In genomic region chr3:154269757-154270366, GRCm38 (mm10) we compare ENCODE assay signal across 8 mouse cellular contexts.
DNase-seq lines count a peak whose midpoint lies in the region; ATAC-seq and TF ChIP-seq lines count a peak whose summit lies in the region.

No protein-coding gene starts in this region.

- H3K27ac ChIP-seq in CH12.LX (ENCODE audit: insufficient read depth, low read depth): no peak overlapping the region
- H3K27ac ChIP-seq in forebrain, embryonic 11.5 days (ENCODE audit: low read depth, low read length): no peak overlapping the region
- no peak overlapping the region for H3K27ac ChIP-seq in heart, postnatal 0 days (ENCODE audit: low read depth)
- H3K27ac ChIP-seq in liver, embryonic 13.5 days: no peak overlapping the region
- H3K27ac ChIP-seq in neural tube, embryonic 11.5 days (ENCODE audit: low read depth, low read length): no peak overlapping the region

- WGBS in forebrain, embryonic 11.5 days: 10% methylated on average over 19 of the region's 19 CpGs
- WGBS in heart, postnatal 0 days: 12% methylated on average over 19 of the region's 19 CpGs
- 16% methylated on average over 19 of the region's 19 CpGs for WGBS in liver, embryonic 13.5 days (ENCODE audit: insufficient replicate concordance)
- WGBS in neural tube, embryonic 11.5 days: 15% methylated on average over 19 of the region's 19 CpGs

- peaks cover 0 to 8% of the 10 kb centered on the region in 2 experiments; a peak in 2 of 4 replicates for H3K4me1 ChIP-seq in CH12.LX (ENCODE audit: control insufficient read depth in 1 of 2, insufficient read depth in 2 of 2)
- no peaks in the 10 kb centered on the region for H3K4me1 ChIP-seq in forebrain, embryonic 11.5 days (replicated peaks; ENCODE audit: control insufficient read depth, insufficient read depth, low read length)
- H3K4me1 ChIP-seq in heart, postnatal 0 days (ENCODE audit: control insufficient read depth, insufficient read depth): no peaks in the 10 kb centered on the region
- no peaks in the 10 kb centered on the region for H3K4me1 ChIP-seq in liver, embryonic 13.5 days (replicated peaks)
- H3K4me1 ChIP-seq in neural tube, embryonic 11.5 days (ENCODE audit: control insufficient read depth, insufficient read depth, low read length): no peaks in the 10 kb centered on the region

- peak; percentile 81 for DNase-seq in CH12.LX (ENCODE audit: extremely low read depth)
- peak; percentile 29 for DNase-seq in c-Kit-positive CD71-negative TER-119-negative erythroid progenitor cells, embryonic 14.5 days (ENCODE audit: low read depth)
- peak; percentile 90 for DNase-seq in forebrain, embryonic 11.5 days (ENCODE audit: low spot score)
- DNase-seq in heart, postnatal 0 days (ENCODE audit: low spot score): peak; percentile 81
- DNase-seq in kidney, postnatal 25 days: peak; percentile 60 to 77
- DNase-seq in liver, embryonic 13.5 days: peak; percentile 15
- DNase-seq in neural tube, embryonic 11.5 days (ENCODE audit: low spot score): peak; percentile 88
- DNase-seq in testis, postnatal 10 days (ENCODE audit: low spot score): peak; percentile 87

- peak overlapping the region; percentile 10; the same call in 1 of the 2 replicates for H3K4me2 ChIP-seq in CH12.LX (ENCODE audit: insufficient read depth, low read depth, poor library complexity, severe bottlenecking)
- peak overlapping the region; percentile 51 for H3K4me2 ChIP-seq in forebrain, embryonic 11.5 days (ENCODE audit: low read depth, low read length, severe bottlenecking)
- H3K4me2 ChIP-seq in heart, postnatal 0 days (ENCODE audit: low read depth, low read length): peak overlapping the region; percentile 52
- H3K4me2 ChIP-seq in liver, embryonic 13.5 days: peak overlapping the region; percentile 34; the same call in 1 of the 2 replicates
- peak overlapping the region; percentile 49 for H3K4me2 ChIP-seq in neural tube, embryonic 11.5 days (ENCODE audit: low read depth)

- TF ChIP-seq EP300 in CH12.LX (IDR thresholded peaks at IDR 0.05; ENCODE audit: low read length): no peak
- no peak for TF ChIP-seq EP300 in heart, postnatal 0 days (IDR thresholded peaks at IDR 0.05; ENCODE audit: low read depth)

- no peaks in the 10 kb centered on the region for H3K79me2 ChIP-seq in CH12.LX (replicated peaks; ENCODE audit: control insufficient read depth, extremely low read depth, insufficient read depth, poor library complexity, severe bottlenecking)

- dilution Hi-C loops in CH12.LX (cut with MboI; ENCODE audit: extremely low pct_ligation_motif_present, extremely low pct_unique_long_range_greater_than_20kb, low sequenced_read_pairs): no loop called here

- ATAC-seq in forebrain, embryonic 11.5 days (replicated peaks; ENCODE audit: low FRiP score): peak; percentile 82
- no peak; the same call in 1 of the 2 replicates for ATAC-seq in heart, postnatal 0 days (ENCODE audit: insufficient read depth, low read depth)
- ATAC-seq in liver, embryonic 13.5 days (ENCODE audit: low read depth): no peak
- peak; percentile 75 for ATAC-seq in neural tube, embryonic 11.5 days (ENCODE audit: insufficient read depth, low FRiP score, low TSS enrichment)

- H3K36me3 ChIP-seq in CH12.LX (replicated peaks in 1 of 2; ENCODE audit: control insufficient read depth in 1 of 2, insufficient read depth in 1 of 2, low read length in 1 of 2): no peaks in the 10 kb centered on the region
- H3K36me3 ChIP-seq in forebrain, embryonic 11.5 days (ENCODE audit: control insufficient read depth, insufficient read depth, low read length): no peaks in the 10 kb centered on the region
- H3K36me3 ChIP-seq in heart, postnatal 0 days (replicated peaks; ENCODE audit: control insufficient read depth, insufficient read depth, low read length): no peaks in the 10 kb centered on the region
- H3K36me3 ChIP-seq in liver, embryonic 13.5 days: no peaks in the 10 kb centered on the region
- no peaks in the 10 kb centered on the region for H3K36me3 ChIP-seq in neural tube, embryonic 11.5 days (ENCODE audit: control insufficient read depth, insufficient read depth, low read length)

- TF ChIP-seq CTCF in CH12.LX (conservative IDR thresholded peaks at IDR 0.05 in 1 of 2, IDR thresholded peaks at IDR 0.05 in 1 of 2; ENCODE audit: low read depth in 2 of 2, low read length in 2 of 2): peak; percentile 99
- peak; percentile 96 for TF ChIP-seq CTCF in heart, postnatal 0 days (IDR thresholded peaks at IDR 0.05; ENCODE audit: low read depth)

- no peak overlapping the region for H3K4me3 ChIP-seq in CH12.LX (replicated peaks in 1 of 3; ENCODE audit: low read depth in 2 of 3, low read length in 2 of 3, poor library complexity in 1 of 3)
- peak overlapping the region; percentile 19 for H3K4me3 ChIP-seq in forebrain, embryonic 11.5 days (ENCODE audit: low read depth, low read length)
- peak overlapping the region; percentile 23; the same call in 1 of the 2 replicates for H3K4me3 ChIP-seq in heart, postnatal 0 days (ENCODE audit: low read depth, low read length)
- no peak overlapping the region for H3K4me3 ChIP-seq in liver, embryonic 13.5 days (replicated peaks)
- no peak overlapping the region for H3K4me3 ChIP-seq in neural tube, embryonic 11.5 days (ENCODE audit: low read depth, low read length)

- no peak overlapping the region for H3K9ac ChIP-seq in CH12.LX (ENCODE audit: insufficient read depth, low read depth)
- H3K9ac ChIP-seq in forebrain, embryonic 11.5 days (ENCODE audit: low read length): peak overlapping the region; percentile 35; the same call in 1 of the 2 replicates
- no peak overlapping the region for H3K9ac ChIP-seq in heart, postnatal 0 days (replicated peaks; ENCODE audit: low read depth, low read length)
- no peak overlapping the region for H3K9ac ChIP-seq in liver, embryonic 13.5 days
- peak overlapping the region; percentile 36; the same call in 1 of the 2 replicates for H3K9ac ChIP-seq in neural tube, embryonic 11.5 days (ENCODE audit: low read length)

- TF ChIP-seq POLR2A in CH12.LX (IDR thresholded peaks at IDR 0.05; ENCODE audit: low read depth, low read length): no peak

- in situ Hi-C loops in CH12.LX (cut with MboI; ENCODE audit: low pct_ligation_motif_present, low pct_unique_long_range_greater_than_20kb, low sequenced_read_pairs): no loop called here

- H3K27me3 ChIP-seq in CH12.LX (replicated peaks): no peaks in the 10 kb centered on the region
- H3K27me3 ChIP-seq in forebrain, embryonic 11.5 days (ENCODE audit: control insufficient read depth, insufficient read depth, low read length): no peaks in the 10 kb centered on the region
- 0 out of 2 replicates have a peak, but pooled peaks cover 3% of the 10 kb centered on the region for H3K27me3 ChIP-seq in heart, postnatal 0 days (ENCODE audit: control insufficient read depth, insufficient read depth, low read length)
- H3K27me3 ChIP-seq in liver, embryonic 13.5 days: no peaks in the 10 kb centered on the region
- H3K27me3 ChIP-seq in neural tube, embryonic 11.5 days (ENCODE audit: control insufficient read depth, insufficient read depth, low read length): no peaks in the 10 kb centered on the region

- peak; percentile 100 for TF ChIP-seq RAD21 in CH12.LX (IDR thresholded peaks at IDR 0.05; ENCODE audit: low read depth, low read length)

- no peaks in the 10 kb centered on the region for H3K9me3 ChIP-seq in CH12.LX (replicated peaks; ENCODE audit: low read length)
- no peaks in the 10 kb centered on the region for H3K9me3 ChIP-seq in forebrain, embryonic 11.5 days (ENCODE audit: control insufficient read depth, low read length)
- no peaks in the 10 kb centered on the region for H3K9me3 ChIP-seq in heart, postnatal 0 days (replicated peaks; ENCODE audit: control insufficient read depth, low read length)
- no peaks in the 10 kb centered on the region for H3K9me3 ChIP-seq in liver, embryonic 13.5 days (replicated peaks)
- H3K9me3 ChIP-seq in neural tube, embryonic 11.5 days (ENCODE audit: control insufficient read depth, low read length): no peaks in the 10 kb centered on the region

TF ChIP-seq in CH12.LX, 34 proteins besides CTCF, POLR2A, EP300 and RAD21:
- no peak for TF ChIP-seq MXI1 (IDR thresholded peaks at IDR 0.05; ENCODE audit: low read depth, low read length)
- peak; percentile 96 for TF ChIP-seq SMC3 (IDR thresholded peaks at IDR 0.05; ENCODE audit: low read depth, low read length)
- TF ChIP-seq ZC3H11A (IDR thresholded peaks at IDR 0.05; ENCODE audit: low read depth, low read length): peak; percentile 49

Comparison
In these comparisons a context has a peak if more than half of its experiments do, and no peak if none do; other contexts are left out.
1. DNase-seq: peak in every context shown above with its lines; median percentile 90 in forebrain, embryonic 11.5 days; 88 in neural tube, embryonic 11.5 days; 87 in testis, postnatal 10 days; 81 in CH12.LX; 81 in heart, postnatal 0 days; 68 in kidney, postnatal 25 days; 29 in c-Kit-positive CD71-negative TER-119-negative erythroid progenitor cells, embryonic 14.5 days; 15 in liver, embryonic 13.5 days.
2. H3K4me3 ChIP-seq: peak in forebrain, embryonic 11.5 days (single experiment) and heart, postnatal 0 days (single experiment); none in CH12.LX (0 of 3), liver, embryonic 13.5 days (single experiment) and neural tube, embryonic 11.5 days (single experiment).
3. H3K9ac ChIP-seq: peak in forebrain, embryonic 11.5 days (single experiment) and neural tube, embryonic 11.5 days (single experiment); none in CH12.LX (single experiment), heart, postnatal 0 days (single experiment) and liver, embryonic 13.5 days (single experiment).
4. ATAC-seq: peak in forebrain, embryonic 11.5 days (single experiment) and neural tube, embryonic 11.5 days (single experiment); none in heart, postnatal 0 days (single experiment) and liver, embryonic 13.5 days (single experiment).
5. Peak in every context shown above with its lines, with median percentiles within 50 percentile points of each other: H3K4me2 ChIP-seq.